Mouse (Mus musculus) retina, postnatal 1 day (tissue): Measurements from ENCODE around the gene Pga5.
A peak's percentile ranks its signal among the peaks of the same experiment; 100 is the strongest.

ENCODE experiments used
- DNase-seq: peaks from one replicate; pipeline ENCODE4 v3.0.0-alpha.2; 2012

Gene Pga5

GRCm38 (mm10) chr19:10677915-10678771, at the start of gene Pga5:
Pga5 (minus strand) TSS chr19:10678071.
- DNase-seq: peak; percentile 88

- DNase-seq: no peak
Observed at GRCm38 (mm10) chr19:10724629-10725363, 46.9 kb upstream of the Pga5 start.

GRCm38 (mm10) chr19:10723649-10724048, 45.8 kb upstream of the Pga5 start:
- DNase-seq: no peak

- DNase-seq: no peak
Observed at GRCm38 (mm10) chr19:10723084-10723483, 45.2 kb upstream of the Pga5 start.

GRCm38 (mm10) chr19:10721064-10721463, 43.2 kb upstream of the Pga5 start:
- no peak for DNase-seq

- DNase-seq: no peak
Observed at GRCm38 (mm10) chr19:10720524-10720923, 42.7 kb upstream of the Pga5 start.

GRCm38 (mm10) chr19:10719751-10720150, 41.9 kb upstream of the Pga5 start:
- peak; percentile 67 for DNase-seq

- no peak for DNase-seq
Observed at GRCm38 (mm10) chr19:10718251-10718775, 40.4 kb upstream of the Pga5 start.

- DNase-seq: no peak
Observed at GRCm38 (mm10) chr19:10715476-10715875, 37.6 kb upstream of the Pga5 start.

GRCm38 (mm10) chr19:10714682-10715475, 37.0 kb upstream of the Pga5 start:
- DNase-seq: peak; percentile 84

GRCm38 (mm10) chr19:10714168-10714567, 36.3 kb upstream of the Pga5 start:
- DNase-seq: no peak

- DNase-seq: no peak
Observed at GRCm38 (mm10) chr19:10713551-10713950, 35.7 kb upstream of the Pga5 start.

- DNase-seq: no peak
Observed at GRCm38 (mm10) chr19:10712646-10713045, 34.8 kb upstream of the Pga5 start.

- DNase-seq: no peak
Observed at GRCm38 (mm10) chr19:10712194-10712593, 34.3 kb upstream of the Pga5 start.

- no peak for DNase-seq
Observed at GRCm38 (mm10) chr19:10710751-10711150, 32.9 kb upstream of the Pga5 start.

GRCm38 (mm10) chr19:10710088-10710511, 32.2 kb upstream of the Pga5 start:
- DNase-seq: peak; percentile 84

GRCm38 (mm10) chr19:10709360-10710087, 31.7 kb upstream of the Pga5 start:
- peak; percentile 99 for DNase-seq

GRCm38 (mm10) chr19:10708900-10709299, 31.0 kb upstream of the Pga5 start:
- DNase-seq: no peak

- DNase-seq: no peak
Observed at GRCm38 (mm10) chr19:10707881-10708280, 30.0 kb upstream of the Pga5 start.

GRCm38 (mm10) chr19:10707087-10707875, 29.4 kb upstream of the Pga5 start:
- no peak for DNase-seq

GRCm38 (mm10) chr19:10703470-10703869, 25.6 kb upstream of the Pga5 start:
- DNase-seq: no peak
